Mouse (Mus musculus): ENCODE measurements around the gene Olfr668. TPM values are rescaled to one million over a fixed set of nuclear protein-coding genes. Genes with fewer than 3 reads are reported as not detected.
"Not testable (repeated sequence)": the region's sequence is repeated elsewhere in the genome, so short reads cannot be mapped to it uniquely, and the experiment has no call there.

Gene Olfr668
- not detected in 2 replicates for polyA plus RNA-seq (2012; ENCODE audit: insufficient read depth, low replicate concordance)

DNA sequence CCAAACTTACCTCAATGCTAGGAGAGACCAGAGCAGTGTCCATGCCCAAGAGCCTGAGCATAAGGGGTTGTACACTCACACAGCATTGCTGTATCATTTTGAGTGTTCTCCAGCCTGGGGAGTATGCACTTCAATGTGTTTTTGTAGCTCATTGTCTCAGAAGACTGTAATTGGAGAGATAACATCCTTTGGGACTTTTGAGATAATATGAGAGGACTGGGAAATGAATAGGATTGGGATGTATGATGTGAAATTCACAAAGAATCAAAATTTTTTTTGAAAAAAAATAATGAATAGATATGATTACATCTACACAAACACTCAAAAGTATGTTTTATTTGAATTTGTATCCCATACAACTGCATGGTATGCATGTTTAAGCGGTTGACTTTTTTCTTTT, at the start of gene Olfr668:
Gene Olfr668 (minus strand): TSS at position 101 of the 400 bp plus-strand sequence.
- H3K27me3 ChIP-seq (replicated peaks) = no peaks in the 10 kb centered on the region
- TF ChIP-seq GATA1 (IDR thresholded peaks at IDR 0.05; ENCODE audit: borderline replicate concordance, low read length) (no peak), FLI1 (IDR thresholded peaks at IDR 0.05; ENCODE audit: low read length) (no peak)
- no peaks in the 10 kb centered on the region for H3K36me3 ChIP-seq (replicated peaks; ENCODE audit: low read length)
- no peaks in the 10 kb centered on the region for H3K4me1 ChIP-seq
- peaks cover 8% of the 10 kb centered on the region; the same call in 1 of the 2 replicates for H3K9me3 ChIP-seq
- H3K4me3 ChIP-seq (replicated peaks) = no peak within 1 kb of the TSS

DNA sequence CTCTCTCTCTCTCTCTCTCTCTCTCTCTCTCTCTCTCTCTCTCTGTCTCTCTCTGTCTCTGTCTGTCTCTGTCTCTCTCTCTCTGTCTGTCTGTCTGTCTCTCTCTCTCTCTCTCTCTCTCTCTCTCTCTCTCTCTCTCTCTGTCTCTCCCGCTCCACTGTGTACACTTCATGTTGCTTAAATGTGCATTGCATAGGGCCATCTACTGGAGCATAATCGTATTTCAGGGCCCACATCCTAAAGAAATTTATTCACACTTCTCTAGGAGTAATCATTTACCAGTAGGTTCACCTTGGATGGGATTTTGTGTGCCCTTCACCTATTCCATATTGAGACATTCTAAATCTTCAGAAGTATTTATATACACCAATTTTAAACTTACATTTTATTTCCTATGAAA, 44.6 kb upstream of the Olfr668 start:
- not testable (repeated sequence) for H3K4me3 ChIP-seq (replicated peaks); H3K27me3 ChIP-seq (replicated peaks); H3K4me1 ChIP-seq; H3K36me3 ChIP-seq (replicated peaks; ENCODE audit: low read length); H3K9me3 ChIP-seq

DNA sequence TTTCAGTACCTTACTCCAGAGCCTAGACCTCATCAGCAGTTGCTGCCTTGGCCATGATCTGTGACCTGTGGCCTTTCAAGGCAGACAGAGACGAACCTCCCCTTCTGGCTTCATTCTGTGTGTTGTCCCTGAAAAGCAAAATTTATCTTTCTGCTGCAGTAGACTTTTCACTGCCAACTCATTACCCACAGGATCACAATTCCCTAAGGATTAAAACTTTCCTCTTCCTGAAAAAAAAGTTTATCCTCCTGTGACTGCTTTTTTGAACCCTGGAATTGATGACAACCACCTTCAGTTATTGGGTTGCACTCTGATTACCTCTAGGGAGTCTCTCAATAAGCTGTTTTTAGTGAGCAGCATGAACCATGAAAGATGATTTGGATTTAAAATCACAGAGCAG, 34.7 kb upstream of the Olfr668 start, which contains the start of gene Olfr670:
Gene Olfr670 (minus strand): TSS at position 101 of the 400 bp plus-strand sequence.
- peaks cover 10% of the 10 kb centered on the region for H3K9me3 ChIP-seq
- no peaks in the 10 kb centered on the region for H3K36me3 ChIP-seq (replicated peaks; ENCODE audit: low read length)
- TF ChIP-seq FLI1 (IDR thresholded peaks at IDR 0.05; ENCODE audit: low read length) (no peak), GATA1 (IDR thresholded peaks at IDR 0.05; ENCODE audit: borderline replicate concordance, low read length) (no peak)
- no peaks in the 10 kb centered on the region for H3K4me1 ChIP-seq
- no peaks in the 10 kb centered on the region for H3K27me3 ChIP-seq (replicated peaks)
- no peak within 1 kb of the TSS for H3K4me3 ChIP-seq (replicated peaks)

DNA sequence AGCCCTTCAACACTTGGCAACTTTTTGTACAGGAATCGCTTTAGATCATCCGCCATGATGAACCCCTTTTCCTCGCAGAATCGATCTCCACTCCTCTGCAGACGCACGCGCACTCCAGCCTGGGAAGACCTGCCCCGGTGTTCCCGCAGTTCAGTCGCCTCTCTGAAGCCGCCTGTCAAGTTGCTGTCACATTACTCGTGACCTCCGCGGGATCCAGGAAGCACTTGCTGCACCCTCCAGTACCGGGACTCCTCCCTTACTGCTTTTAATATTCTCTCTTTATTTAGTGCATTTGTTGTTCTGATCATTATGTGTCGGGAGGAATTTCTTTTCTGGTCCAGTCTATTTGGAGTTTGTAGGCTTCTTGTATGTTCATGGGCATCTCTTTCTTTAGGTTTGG, 22.4 kb upstream of the Olfr668 start:
- not testable (repeated sequence) for H3K36me3 ChIP-seq (replicated peaks; ENCODE audit: low read length); H3K27me3 ChIP-seq (replicated peaks); H3K4me1 ChIP-seq

DNA sequence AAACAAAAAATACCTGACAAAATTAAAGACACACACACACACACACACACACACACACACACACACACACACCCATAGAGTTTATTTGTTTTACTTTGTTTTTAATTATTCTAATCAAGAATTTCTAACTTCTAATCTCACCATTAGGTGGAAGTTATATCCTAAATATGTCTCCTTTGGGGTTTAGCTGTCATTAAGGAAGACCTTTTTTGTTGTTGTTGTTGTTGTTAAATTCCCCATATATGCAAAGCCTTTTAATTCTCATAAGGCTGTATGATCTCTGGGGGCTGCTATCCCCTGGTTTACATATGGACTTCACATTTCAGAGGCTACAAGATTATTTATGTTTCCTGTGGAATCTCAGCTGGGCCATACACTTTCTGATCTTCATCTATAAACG, 6.1 kb upstream of the Olfr668 start, which contains the start of gene Olfr669:
Gene Olfr669 (plus strand): TSS at position 301 of the 400 bp plus-strand sequence.
- TF ChIP-seq GATA1 (IDR thresholded peaks at IDR 0.05; ENCODE audit: borderline replicate concordance, low read length) = no peak
- TF ChIP-seq FLI1 (IDR thresholded peaks at IDR 0.05; ENCODE audit: low read length) = no peak
- H3K4me1 ChIP-seq = no peaks in the 10 kb centered on the region
- no peaks in the 10 kb centered on the region for H3K27me3 ChIP-seq (replicated peaks)
- H3K4me3 ChIP-seq (replicated peaks) = no peak within 1 kb of the TSS
- no peaks in the 10 kb centered on the region for H3K36me3 ChIP-seq (replicated peaks; ENCODE audit: low read length)
- H3K9me3 ChIP-seq = peaks cover 8% of the 10 kb centered on the region; the same call in 1 of the 2 replicates

More for the DNA sequence above, 22.4 kb upstream of the Olfr668 start:
- H3K9me3 ChIP-seq; H3K4me3 ChIP-seq (replicated peaks): not testable (repeated sequence)

DNA sequence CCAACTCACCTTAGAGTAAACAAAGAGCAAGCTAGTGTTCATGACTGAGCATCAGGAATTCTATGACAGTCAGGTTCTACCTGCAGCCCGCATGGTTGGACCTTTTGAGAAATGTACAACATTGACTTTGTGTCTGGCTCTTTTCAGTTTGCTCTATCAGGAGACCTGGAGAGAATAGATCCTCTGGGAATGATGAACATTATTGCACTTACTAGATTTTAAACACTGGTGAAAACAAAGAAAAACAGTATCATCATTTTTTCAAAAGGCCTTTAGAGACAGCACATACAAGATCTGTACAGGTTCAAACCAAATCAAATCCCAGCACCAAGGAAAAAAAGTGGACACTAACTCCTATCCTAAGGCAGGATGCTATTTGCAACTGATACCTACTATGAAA, 6.5 kb downstream of the Olfr668 start, which contains the start of gene Olfr667:
Gene Olfr667 (minus strand): TSS at position 101 of the 400 bp plus-strand sequence.
- TF ChIP-seq GATA1 (IDR thresholded peaks at IDR 0.05; ENCODE audit: borderline replicate concordance, low read length) (no peak), FLI1 (IDR thresholded peaks at IDR 0.05; ENCODE audit: low read length) (no peak)
- Histone ChIP-seq H3K27me3 (replicated peaks) (no peaks in the 10 kb centered on the region), H3K4me1 (no peaks in the 10 kb centered on the region), H3K4me3 (replicated peaks) (no peak within 1 kb of the TSS), H3K36me3 (replicated peaks; ENCODE audit: low read length) (no peaks in the 10 kb centered on the region), H3K9me3 (peaks cover 4% of the 10 kb centered on the region; the same call in 1 of the 2 replicates)

DNA sequence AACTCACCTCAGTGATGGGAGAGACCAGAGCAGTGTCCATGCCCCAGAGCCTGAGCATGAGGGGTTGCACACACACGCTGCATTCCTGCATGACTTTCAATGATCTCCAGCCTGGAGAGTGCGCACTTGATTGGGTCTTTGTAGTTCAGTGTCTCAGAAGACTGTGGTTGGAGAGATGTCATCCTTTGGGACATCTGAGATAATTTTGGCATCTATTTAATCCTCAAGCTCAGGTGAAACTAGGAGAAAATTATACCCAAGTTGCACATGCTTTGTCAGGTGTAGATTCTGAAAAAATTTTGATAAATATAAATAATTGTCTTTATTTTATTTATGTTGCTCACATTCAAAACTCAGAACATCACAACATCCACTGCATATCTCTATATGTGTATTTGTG, 32.0 kb downstream of the Olfr668 start, which contains the start of gene Olfr666:
Gene Olfr666 (minus strand): TSS at position 101 of the 400 bp plus-strand sequence.
- no peak within 1 kb of the TSS for H3K4me3 ChIP-seq (replicated peaks)
- H3K27me3 ChIP-seq (replicated peaks) = no peaks in the 10 kb centered on the region
- H3K36me3 ChIP-seq (replicated peaks; ENCODE audit: low read length) = no peaks in the 10 kb centered on the region
- 0 out of 2 replicates have a peak, but pooled peaks cover 2% of the 10 kb centered on the region for H3K9me3 ChIP-seq
- TF ChIP-seq GATA1 (IDR thresholded peaks at IDR 0.05; ENCODE audit: borderline replicate concordance, low read length) (no peak), FLI1 (IDR thresholded peaks at IDR 0.05; ENCODE audit: low read length) (no peak)
- no peaks in the 10 kb centered on the region for H3K4me1 ChIP-seq

DNA sequence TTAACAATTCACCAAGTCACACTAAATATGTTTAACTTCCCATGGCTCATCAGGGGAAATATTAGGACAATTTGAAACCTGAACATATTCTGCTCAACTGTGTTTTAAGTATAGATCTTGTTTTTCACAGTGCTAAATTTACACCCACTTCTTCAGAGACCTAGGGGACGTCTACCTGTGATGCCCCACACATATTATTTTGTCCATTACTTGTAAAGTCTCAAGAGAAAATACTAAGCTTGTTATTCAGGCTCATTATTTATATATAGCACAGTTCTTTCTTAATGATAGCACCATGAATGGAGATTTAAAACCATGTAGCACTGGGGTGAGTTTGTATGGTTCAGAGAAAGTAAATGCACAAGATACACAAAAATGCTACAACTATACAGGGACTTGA, 50.1 kb downstream of the Olfr668 start, which contains the start of gene Olfr665:
Gene Olfr665 (plus strand): TSS at position 301 of the 400 bp plus-strand sequence.
- H3K36me3 ChIP-seq (replicated peaks; ENCODE audit: low read length) = no peaks in the 10 kb centered on the region
- no peaks in the 10 kb centered on the region for H3K4me1 ChIP-seq
- TF ChIP-seq GATA1 (IDR thresholded peaks at IDR 0.05; ENCODE audit: borderline replicate concordance, low read length) = no peak
- no peak for TF ChIP-seq FLI1 (IDR thresholded peaks at IDR 0.05; ENCODE audit: low read length)
- H3K27me3 ChIP-seq (replicated peaks) = no peaks in the 10 kb centered on the region
- H3K9me3 ChIP-seq = no peaks in the 10 kb centered on the region
- no peak within 1 kb of the TSS for H3K4me3 ChIP-seq (replicated peaks)

Other genes with a start within 250 kb of the Olfr668 start
- gene Olfr661, start 241.6 kb downstream of the Olfr668 start, polyA plus RNA-seq (2012; ENCODE audit: insufficient read depth, low replicate concordance) = not detected in 2 replicates
- gene Usp17le, start 150.6 kb downstream of the Olfr668 start, polyA plus RNA-seq (2012; ENCODE audit: insufficient read depth, low replicate concordance) = not detected in 2 replicates
- gene Usp17lb, start 85.5 kb downstream of the Olfr668 start, polyA plus RNA-seq (2012; ENCODE audit: insufficient read depth, low replicate concordance) = not detected in 2 replicates
- gene Usp17la, start 71.0 kb downstream of the Olfr668 start, polyA plus RNA-seq (2012; ENCODE audit: insufficient read depth, low replicate concordance) = not detected in 2 replicates
- gene Olfr665, start 50.0 kb downstream of the Olfr668 start, polyA plus RNA-seq (2012; ENCODE audit: insufficient read depth, low replicate concordance) = not detected in 2 replicates
- gene Olfr666, start 32.1 kb downstream of the Olfr668 start, polyA plus RNA-seq (2012; ENCODE audit: insufficient read depth, low replicate concordance) = not detected in 2 replicates
- gene Olfr667, start 6.6 kb downstream of the Olfr668 start, polyA plus RNA-seq (2012; ENCODE audit: insufficient read depth, low replicate concordance) = not detected in 2 replicates
- not detected in 2 replicates for gene Olfr669, start 6.2 kb upstream of the Olfr668 start, polyA plus RNA-seq (2012; ENCODE audit: insufficient read depth, low replicate concordance)
- gene Olfr670, start 34.6 kb upstream of the Olfr668 start, polyA plus RNA-seq (2012; ENCODE audit: insufficient read depth, low replicate concordance) = not detected in 2 replicates
- gene Olfr671, start 51.1 kb upstream of the Olfr668 start, polyA plus RNA-seq (2012; ENCODE audit: insufficient read depth, low replicate concordance) = 2.6 TPM in 1 of 2 replicates, not detected in the other
- gene Olfr672, start 74.0 kb upstream of the Olfr668 start, polyA plus RNA-seq (2012; ENCODE audit: insufficient read depth, low replicate concordance) = not detected in 2 replicates
- not detected in 2 replicates for gene Olfr675, start 100.4 kb upstream of the Olfr668 start, polyA plus RNA-seq (2012; ENCODE audit: insufficient read depth, low replicate concordance)
- gene Olfr676, start 104.6 kb upstream of the Olfr668 start, polyA plus RNA-seq (2012; ENCODE audit: insufficient read depth, low replicate concordance) = not detected in 2 replicates
- not detected in 2 replicates for gene Olfr677, start 123.3 kb upstream of the Olfr668 start, polyA plus RNA-seq (2012; ENCODE audit: insufficient read depth, low replicate concordance)
- gene Olfr678, start 136.4 kb upstream of the Olfr668 start, polyA plus RNA-seq (2012; ENCODE audit: insufficient read depth, low replicate concordance) = not detected in 2 replicates
- gene Olfr679, start 153.1 kb upstream of the Olfr668 start, polyA plus RNA-seq (2012; ENCODE audit: insufficient read depth, low replicate concordance) = not detected in 2 replicates
- not detected in 2 replicates for gene Olfr680-ps1, start 164.8 kb upstream of the Olfr668 start, polyA plus RNA-seq (2012; ENCODE audit: insufficient read depth, low replicate concordance)
- gene Olfr681, start 188.8 kb upstream of the Olfr668 start, polyA plus RNA-seq (2012; ENCODE audit: insufficient read depth, low replicate concordance) = not detected in 2 replicates
- not detected in 2 replicates for gene Olfr683, start 219.0 kb upstream of the Olfr668 start, polyA plus RNA-seq (2012; ENCODE audit: insufficient read depth, low replicate concordance)
- not detected in 2 replicates for gene Olfr684, start 235.6 kb upstream of the Olfr668 start, polyA plus RNA-seq (2012; ENCODE audit: insufficient read depth, low replicate concordance)

Data from megakaryocyte, embryonic 14.5 days (primary cell).